Mouse (Mus musculus) liver, embryonic 12.5 days (tissue): Measurements from ENCODE around the gene Klhl28. TPM values are rescaled to one million over a fixed set of nuclear protein-coding genes. Genes with fewer than 3 reads are reported as not detected.

Experiments used
- ATAC-seq: fragments of 200-750 bp; cut with Nextera tagmentation; 2 replicates; pipeline ENCODE4 v1.8.0; 2017; ENCODE audit warnings: moderate number of reproducible peaks, mild to moderate bottlenecking, moderate library complexity
- H3K27ac ChIP-seq: fragments of 300-500 bp; sonication (generic); 2 replicates; pipeline ENCODE4 v1.5.1; 2016; ENCODE audit warnings: mild to moderate bottlenecking
- H3K27me3 ChIP-seq: fragments of 300-500 bp; sonication (generic); replicated peaks from 2 replicates; pipeline ENCODE4 v1.6.1; 2016; ENCODE audit warnings: mild to moderate bottlenecking, moderate library complexity
- H3K36me3 ChIP-seq: fragments of 300-500 bp; sonication (generic); 2 replicates; pipeline ENCODE4 v1.6.1; 2016; ENCODE audit warnings: mild to moderate bottlenecking, moderate library complexity
- H3K4me1 ChIP-seq: fragments of 300-500 bp; sonication (generic); 2 replicates; pipeline ENCODE4 v1.6.1; 2016
- H3K4me2 ChIP-seq: fragments of 300-500 bp; sonication (generic); 2 replicates; pipeline ENCODE4 v1.6.1; 2016; ENCODE audit warnings: mild to moderate bottlenecking, moderate library complexity
- H3K4me3 ChIP-seq: fragments of 300-500 bp; sonication (generic); 2 replicates; pipeline ENCODE4 v1.5.1; 2016; ENCODE audit warnings: mild to moderate bottlenecking, moderate library complexity
- H3K9ac ChIP-seq: fragments of 300-500 bp; sonication (generic); 2 replicates; pipeline ENCODE4 v1.6.1; 2016; ENCODE audit warnings: mild to moderate bottlenecking, moderate library complexity
- H3K9me3 ChIP-seq: fragments of 300-500 bp; sonication (generic); replicated peaks from 2 replicates; pipeline ENCODE4 v1.6.1; 2016; ENCODE audit warnings: mild to moderate bottlenecking, moderate library complexity
- WGBS: fragments of 180-500 bp; shearing (Covaris S2); methylation state at CpG from one replicate; pipeline ENCODE4 v1.1.7; 2016; ENCODE audit not compliant: insufficient replicate concordance; 5-methylcytosine and 5-hydroxymethylcytosine counted together
- polyA plus RNA-seq: library from polyadenylated mRNA; unstranded; fragments of >200 nt; fragmentation: Nextera tagmentation; extraction: Ambion mirVana; gene quantifications from 2 replicates; pipeline ENCODE4 v1.2.1, GENCODE M21; 2016

Klhl28 gene
- polyA plus RNA-seq, 1 experiment from 2014 or later: 3.3 TPM

GRCm38 (mm10) chr12:64964560-64964959, 774 bp downstream of the Klhl28 start:
- H3K36me3 ChIP-seq: no peaks in the 10 kb centered on the region
- H3K27me3 ChIP-seq: no peaks in the 10 kb centered on the region
- no peaks in the 10 kb centered on the region for H3K9me3 ChIP-seq
- ATAC-seq: no peak
- H3K4me1 ChIP-seq: peaks cover 41% of the 10 kb centered on the region
- H3K27ac ChIP-seq: peak overlapping the region; percentile 70
- peak overlapping the region; percentile 92 for H3K4me2 ChIP-seq
- H3K4me3 ChIP-seq: peak overlapping the region; percentile 84
- WGBS: 7% methylated on average over 4 of the region's 4 CpGs
- H3K9ac ChIP-seq: peak overlapping the region; percentile 75

- Histone ChIP-seq H3K27ac (no peak overlapping the region), H3K36me3 (no peaks in the 10 kb centered on the region), H3K4me2 (no peak overlapping the region), H3K9ac (no peak overlapping the region), H3K4me3 (no peak overlapping the region), H3K4me1 (no peaks in the 10 kb centered on the region), H3K27me3 (no peaks in the 10 kb centered on the region), H3K9me3 (no peaks in the 10 kb centered on the region)
- 69% methylated on average over 2 of the region's 2 CpGs for WGBS
- ATAC-seq: no peak
These were observed 27.8 kb downstream of the Klhl28 start for GRCm38 (mm10) chr12:64937493-64937892.

DNA sequence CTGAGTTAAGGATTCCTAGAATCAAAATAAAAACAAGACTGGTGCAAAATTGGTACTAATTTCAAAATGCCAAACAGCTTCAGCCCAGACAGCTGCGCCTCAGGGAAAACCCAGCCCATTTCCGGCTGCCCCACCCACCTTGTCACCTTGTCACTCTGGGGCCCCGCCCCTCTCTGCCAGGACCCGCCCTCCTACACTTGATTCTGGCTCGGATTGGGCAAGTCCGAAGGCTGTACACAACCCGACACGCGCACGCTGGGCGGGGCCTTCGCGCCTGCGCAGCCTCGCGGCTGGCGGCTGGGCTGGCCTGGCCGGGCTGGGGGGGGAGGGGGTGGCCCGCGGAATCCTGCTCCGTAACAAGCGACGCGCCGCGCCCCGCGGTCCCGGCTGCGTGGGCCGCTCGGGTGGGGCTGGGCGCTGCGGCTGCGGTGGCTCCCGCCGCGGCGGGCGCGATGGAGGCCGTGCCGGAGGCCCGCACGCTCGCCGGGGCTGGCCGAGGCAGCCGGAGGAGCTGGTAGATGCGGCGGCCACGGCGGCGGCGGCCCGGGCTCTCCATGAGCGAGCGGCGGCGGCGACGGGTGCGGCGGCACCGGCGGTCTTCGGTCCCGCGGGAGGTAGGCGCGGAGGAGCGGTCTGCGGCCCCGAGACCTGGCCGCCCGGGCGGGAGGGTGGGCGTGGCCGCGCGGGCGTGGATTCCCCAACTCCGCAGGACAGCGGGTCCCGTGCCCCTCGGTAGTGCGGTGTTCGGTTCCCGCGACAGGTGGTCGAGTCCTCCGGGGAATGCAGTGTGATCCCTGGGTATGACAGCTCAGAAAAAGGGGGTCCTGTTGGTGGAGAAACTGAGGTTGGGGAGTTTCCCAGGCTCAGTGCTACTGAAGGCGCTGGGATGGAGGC, 47.5 kb downstream of the Klhl28 start, which contains the start of gene Gm527:
Gene Gm527 (plus strand): TSS at position 329 of the 894 bp plus-strand sequence.
- Histone ChIP-seq H3K4me3 (peak within 1 kb of the TSS; percentile 88), H3K9me3 (no peaks in the 10 kb centered on the region), H3K4me1 (peaks cover 12% of the 10 kb centered on the region), H3K9ac (peak within 1 kb of the TSS; percentile 79), H3K36me3 (no peaks in the 10 kb centered on the region), H3K27me3 (peaks cover 11% of the 10 kb centered on the region), H3K27ac (peak within 1 kb of the TSS; percentile 68; the same call in 1 of the 2 replicates), H3K4me2 (peak within 1 kb of the TSS; percentile 98)
- WGBS: under 1% methylated on average over 64 of the region's 93 CpGs
- ATAC-seq: peak; percentile 100

DNA sequence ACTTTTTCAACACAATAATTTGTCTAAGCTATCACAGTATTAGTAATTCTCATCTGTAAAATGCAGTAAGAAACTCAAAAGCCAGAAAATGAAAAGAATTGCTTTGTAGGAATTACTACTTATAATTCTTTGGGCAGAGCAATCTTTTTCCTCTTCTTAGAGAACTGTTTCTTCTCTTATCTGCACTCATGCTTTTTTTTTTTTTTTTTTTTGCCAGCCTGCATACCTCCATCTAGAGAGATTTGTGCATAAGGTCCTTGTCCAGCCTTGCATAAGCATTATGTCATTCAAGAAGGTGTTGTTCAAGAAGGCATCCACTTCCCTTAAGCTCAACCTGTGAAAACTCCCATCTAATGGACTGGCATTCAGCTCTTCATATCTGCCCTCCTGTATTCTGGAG, 48.6 kb downstream of the Klhl28 start:
- Histone ChIP-seq H3K36me3 (no peaks in the 10 kb centered on the region), H3K9me3 (no peaks in the 10 kb centered on the region), H3K4me3 (no peak overlapping the region), H3K27me3 (peaks cover 11% of the 10 kb centered on the region), H3K27ac (no peak overlapping the region), H3K4me1 (peaks cover 12% of the 10 kb centered on the region), H3K4me2 (peak overlapping the region; percentile 98; the same call in 1 of the 2 replicates), H3K9ac (no peak overlapping the region)
- no peak for ATAC-seq

- H3K4me2 ChIP-seq: no peak overlapping the region
- no peaks in the 10 kb centered on the region for H3K36me3 ChIP-seq
- H3K27ac ChIP-seq: no peak overlapping the region
- H3K4me1 ChIP-seq: peaks cover 6% of the 10 kb centered on the region
- no peak overlapping the region for H3K9ac ChIP-seq
- no peaks in the 10 kb centered on the region for H3K9me3 ChIP-seq
- ATAC-seq: no peak
- 50% methylated on average over 6 of the region's 6 CpGs for WGBS
- H3K4me3 ChIP-seq: no peak overlapping the region
- peaks cover 6% of the 10 kb centered on the region for H3K27me3 ChIP-seq
These were observed 52.3 kb downstream of the Klhl28 start for GRCm38 (mm10) chr12:64912996-64913395.

DNA sequence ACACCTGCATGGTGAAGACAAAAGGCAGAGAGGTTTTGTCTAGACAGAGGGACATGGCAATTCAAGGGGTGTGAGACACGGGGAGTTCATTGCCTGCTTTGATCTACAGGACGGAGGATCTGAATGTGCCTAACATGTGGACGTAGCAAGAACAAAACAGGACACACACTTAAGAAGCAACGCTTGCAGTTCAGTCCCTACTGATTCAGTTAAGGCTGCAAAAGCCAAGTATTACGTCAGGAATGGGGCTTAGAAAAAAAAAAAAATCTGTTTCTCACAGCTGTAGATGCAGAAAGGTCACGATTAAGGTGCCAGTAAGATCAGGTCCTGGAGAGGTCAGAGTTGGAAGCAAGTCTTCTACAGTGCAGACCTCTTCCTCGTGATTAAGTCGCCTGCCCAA, 62.1 kb downstream of the Klhl28 start:
- H3K4me2 ChIP-seq: no peak overlapping the region
- no peaks in the 10 kb centered on the region for H3K36me3 ChIP-seq
- no peaks in the 10 kb centered on the region for H3K27me3 ChIP-seq
- 52% methylated on average over 8 of the region's 8 CpGs for WGBS
- H3K4me3 ChIP-seq: no peak overlapping the region
- no peak overlapping the region for H3K9ac ChIP-seq
- H3K27ac ChIP-seq: no peak overlapping the region
- no peak for ATAC-seq
- H3K4me1 ChIP-seq: no peaks in the 10 kb centered on the region
- no peaks in the 10 kb centered on the region for H3K9me3 ChIP-seq

- no peaks in the 10 kb centered on the region for H3K27me3 ChIP-seq
- no peaks in the 10 kb centered on the region for H3K36me3 ChIP-seq
- 47% methylated on average over 8 of the region's 8 CpGs for WGBS
- H3K9ac ChIP-seq: no peak overlapping the region
- no peaks in the 10 kb centered on the region for H3K4me1 ChIP-seq
- H3K4me3 ChIP-seq: no peak overlapping the region
- H3K27ac ChIP-seq: no peak overlapping the region
- no peak overlapping the region for H3K4me2 ChIP-seq
- H3K9me3 ChIP-seq: no peaks in the 10 kb centered on the region
- ATAC-seq: no peak
These were observed 62.8 kb downstream of the Klhl28 start for GRCm38 (mm10) chr12:64902506-64902905.

GRCm38 (mm10) chr12:64897060-64897730, 68.1 kb downstream of the Klhl28 start:
- WGBS: 36% methylated on average over 4 of the region's 4 CpGs

More at GRCm38 (mm10) chr12:64897060-64897730, 68.1 kb downstream of the Klhl28 start:
- Histone ChIP-seq H3K9me3 (no peaks in the 10 kb centered on the region), H3K9ac (no peak overlapping the region), H3K4me2 (no peak overlapping the region), H3K27ac (no peak overlapping the region), H3K27me3 (no peaks in the 10 kb centered on the region), H3K36me3 (no peaks in the 10 kb centered on the region), H3K4me3 (no peak overlapping the region), H3K4me1 (no peaks in the 10 kb centered on the region)
- no peak for ATAC-seq

Other genes starting within 250 kb of the Klhl28 start
- gene Gm527, start 47.6 kb downstream of the Klhl28 start, polyA plus RNA-seq: 0.77 and 1.0 TPM in 2 replicates
- gene Togaram1, start 270 bp upstream of the Klhl28 start, polyA plus RNA-seq: 13.3 and 15.4 TPM in 2 replicates
- 29.1 and 30.2 TPM in 2 replicates for gene Prpf39, start 70.8 kb upstream of the Klhl28 start, polyA plus RNA-seq
- 226 and 234 TPM in 2 replicates for gene Fkbp3, start 108.5 kb upstream of the Klhl28 start, polyA plus RNA-seq
- 10.5 TPM in 2 replicates for gene Fancm, start 110.1 kb upstream of the Klhl28 start, polyA plus RNA-seq
- 43.4 and 46.1 TPM in 2 replicates for gene Mis18bp1, start 207.1 kb upstream of the Klhl28 start, polyA plus RNA-seq